Mouse (Mus musculus): ENCODE results near the gene Ttc32. TPM values are rescaled to one million over a fixed set of nuclear protein-coding genes. Genes with fewer than 3 reads are reported as not detected.

Ttc32 gene
- polyA plus RNA-seq, 1 experiment from 2014 or later: 13.3 TPM

DNA sequence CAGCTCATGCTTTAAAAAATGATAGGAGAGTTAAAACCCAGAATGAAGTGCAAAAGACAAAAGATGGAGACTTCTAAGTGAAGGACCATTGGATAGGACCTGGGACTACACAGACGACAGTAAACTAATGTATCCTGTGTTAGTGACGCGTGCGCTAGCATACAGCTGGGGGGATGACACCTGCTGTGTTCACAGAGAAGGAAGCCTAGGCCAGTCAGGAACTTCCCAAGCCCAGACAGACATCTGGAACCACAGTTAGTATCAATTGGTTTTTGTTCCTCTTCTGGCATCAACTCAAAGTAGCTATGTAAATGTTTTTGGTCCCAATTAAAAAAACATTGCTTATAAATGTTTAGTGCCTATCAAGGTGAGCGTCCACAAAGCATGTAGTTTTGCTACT is 10.4 kb downstream of the Ttc32 start:
- Histone ChIP-seq H3K27ac (ENCODE audit: low read length) (no peak overlapping the region), H3K4me3 (ENCODE audit: low read depth, low read length) (no peak overlapping the region), H3K36me3 (ENCODE audit: control insufficient read depth, insufficient read depth) (no peaks in the 10 kb centered on the region; the same call in 1 of the 2 replicates), H3K9ac (ENCODE audit: low read depth, low read length) (no peak overlapping the region), H3K27me3 (ENCODE audit: control insufficient read depth, insufficient read depth, low read depth, low read length) (no peaks in the 10 kb centered on the region), H3K4me2 (ENCODE audit: low read depth, low read length) (no peak overlapping the region), H3K4me1 (ENCODE audit: control insufficient read depth, low read depth, low read length) (no peaks in the 10 kb centered on the region), H3K9me3 (replicated peaks; ENCODE audit: control insufficient read depth, low read length) (no peaks in the 10 kb centered on the region)
- no peak for ATAC-seq (ENCODE audit: low read depth)
- 56% methylated on average over 5 of the region's 5 CpGs for WGBS (ENCODE audit: insufficient replicate concordance)

DNA sequence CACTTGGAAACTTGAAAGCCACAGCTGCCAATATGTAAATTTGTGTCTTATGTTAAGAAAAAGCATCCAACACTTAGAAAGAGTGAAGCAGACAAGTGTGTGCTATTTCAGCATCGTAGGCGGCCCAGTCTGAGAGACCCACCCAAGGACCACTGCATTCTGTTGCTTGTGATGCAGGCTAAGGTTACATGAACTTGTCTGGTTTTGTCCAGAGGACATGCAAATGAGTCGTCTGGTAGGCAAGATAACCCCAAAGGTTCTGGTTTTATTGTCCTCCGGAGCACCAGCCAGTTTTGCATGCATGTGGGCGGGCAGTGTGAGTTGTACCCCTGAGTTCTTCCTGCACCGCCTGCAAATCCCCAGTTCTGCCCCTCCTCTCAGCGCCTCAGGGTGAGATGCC is 10.9 kb downstream of the Ttc32 start:
- no peaks in the 10 kb centered on the region for H3K27me3 ChIP-seq (ENCODE audit: control insufficient read depth, insufficient read depth, low read depth, low read length)
- 56% methylated on average over 7 of the region's 7 CpGs for WGBS (ENCODE audit: insufficient replicate concordance)
- no peak overlapping the region for H3K4me3 ChIP-seq (ENCODE audit: low read depth, low read length)
- H3K36me3 ChIP-seq (ENCODE audit: control insufficient read depth, insufficient read depth): no peaks in the 10 kb centered on the region; the same call in 1 of the 2 replicates
- no peak for ATAC-seq (ENCODE audit: low read depth)
- H3K4me2 ChIP-seq (ENCODE audit: low read depth, low read length): no peak overlapping the region
- no peak overlapping the region for H3K9ac ChIP-seq (ENCODE audit: low read depth, low read length)
- no peaks in the 10 kb centered on the region for H3K9me3 ChIP-seq (replicated peaks; ENCODE audit: control insufficient read depth, low read length)
- H3K4me1 ChIP-seq (ENCODE audit: control insufficient read depth, low read depth, low read length): no peaks in the 10 kb centered on the region
- no peak overlapping the region for H3K27ac ChIP-seq (ENCODE audit: low read length)

DNA sequence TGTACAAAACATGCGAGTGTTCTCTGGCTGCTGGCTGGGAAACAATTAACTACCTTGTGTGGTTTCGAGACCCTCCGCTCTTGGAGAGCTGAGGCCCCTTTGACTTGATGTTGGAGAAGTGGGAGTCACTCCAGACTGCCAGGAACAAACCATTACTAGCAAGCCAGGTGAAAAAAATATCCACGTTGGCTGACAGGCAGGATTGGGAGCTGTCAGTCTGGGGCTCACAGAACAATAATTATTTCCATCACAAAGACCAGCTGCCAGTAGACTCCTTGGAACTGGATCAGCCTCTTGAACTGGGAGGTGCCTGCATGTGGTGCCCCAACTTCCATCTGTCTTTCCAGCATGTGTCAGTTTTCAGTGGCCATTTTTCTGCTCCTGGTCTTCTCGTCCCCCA is 12.5 kb downstream of the Ttc32 start:
- H3K27me3 ChIP-seq (ENCODE audit: control insufficient read depth, insufficient read depth, low read depth, low read length): no peaks in the 10 kb centered on the region
- no peak for ATAC-seq (ENCODE audit: low read depth)
- WGBS (ENCODE audit: insufficient replicate concordance): 73% methylated on average over 5 of the region's 5 CpGs

DNA sequence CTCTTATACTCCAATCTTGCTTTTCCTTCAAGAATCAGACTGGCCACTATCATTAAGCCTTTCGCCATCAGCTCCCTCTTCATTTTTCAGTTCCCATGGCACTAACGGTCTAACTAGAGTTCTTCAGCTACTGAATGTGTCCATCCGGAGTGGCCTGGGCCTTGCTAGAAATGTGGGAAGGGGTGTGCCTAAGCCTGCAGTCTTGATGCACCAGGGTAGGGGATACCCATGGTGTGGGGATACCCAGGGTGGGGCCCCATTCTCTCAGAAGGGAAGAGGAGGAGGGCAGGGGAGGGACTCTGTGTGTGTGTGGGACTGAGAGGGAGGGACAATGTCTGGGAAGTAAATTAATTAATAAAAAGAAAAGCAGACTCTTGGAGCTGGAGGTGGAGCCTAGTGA is 13.0 kb downstream of the Ttc32 start:
- no peak overlapping the region for H3K4me2 ChIP-seq (ENCODE audit: low read depth, low read length)
- no peak overlapping the region for H3K27ac ChIP-seq (ENCODE audit: low read length)
- no peaks in the 10 kb centered on the region for H3K4me1 ChIP-seq (ENCODE audit: control insufficient read depth, low read depth, low read length)
- 74% methylated on average over 3 of the region's 3 CpGs for WGBS (ENCODE audit: insufficient replicate concordance)
- ATAC-seq (ENCODE audit: low read depth): no peak
- no peaks in the 10 kb centered on the region for H3K9me3 ChIP-seq (replicated peaks; ENCODE audit: control insufficient read depth, low read length)
- H3K27me3 ChIP-seq (ENCODE audit: control insufficient read depth, insufficient read depth, low read depth, low read length): no peaks in the 10 kb centered on the region
- no peak overlapping the region for H3K9ac ChIP-seq (ENCODE audit: low read depth, low read length)
- no peaks in the 10 kb centered on the region; the same call in 1 of the 2 replicates for H3K36me3 ChIP-seq (ENCODE audit: control insufficient read depth, insufficient read depth)
- no peak overlapping the region for H3K4me3 ChIP-seq (ENCODE audit: low read depth, low read length)

More for the DNA sequence above, 12.5 kb downstream of the Ttc32 start:
- H3K9me3 ChIP-seq (replicated peaks; ENCODE audit: control insufficient read depth, low read length): no peaks in the 10 kb centered on the region
- no peaks in the 10 kb centered on the region; the same call in 1 of the 2 replicates for H3K36me3 ChIP-seq (ENCODE audit: control insufficient read depth, insufficient read depth)
- H3K4me2 ChIP-seq (ENCODE audit: low read depth, low read length): no peak overlapping the region
- H3K4me3 ChIP-seq (ENCODE audit: low read depth, low read length): no peak overlapping the region
- H3K9ac ChIP-seq (ENCODE audit: low read depth, low read length): no peak overlapping the region
- no peak overlapping the region for H3K27ac ChIP-seq (ENCODE audit: low read length)
- no peaks in the 10 kb centered on the region for H3K4me1 ChIP-seq (ENCODE audit: control insufficient read depth, low read depth, low read length)

DNA sequence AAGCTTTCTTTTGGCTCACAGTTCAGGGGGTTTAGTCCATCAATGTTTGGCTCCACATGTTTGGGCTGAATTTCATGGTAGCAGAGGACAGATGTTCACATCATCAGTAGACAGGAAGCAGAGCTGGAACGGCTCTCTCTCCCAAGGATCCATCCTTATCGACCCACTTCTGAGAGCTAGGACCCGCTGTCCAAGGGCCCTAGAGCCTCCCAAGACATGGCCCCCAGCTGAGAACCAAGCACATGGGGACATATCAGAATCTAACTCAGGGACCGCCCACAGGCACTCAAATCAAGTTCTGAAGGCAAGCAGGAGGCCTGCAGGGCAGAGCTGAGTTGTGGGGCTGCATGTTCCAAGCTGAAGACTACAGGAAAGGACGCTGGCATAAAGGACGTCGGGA is 14.9 kb downstream of the Ttc32 start:
- no peaks in the 10 kb centered on the region for H3K9me3 ChIP-seq (replicated peaks; ENCODE audit: control insufficient read depth, low read length)
- no peak overlapping the region for H3K9ac ChIP-seq (ENCODE audit: low read depth, low read length)
- no peak overlapping the region for H3K4me2 ChIP-seq (ENCODE audit: low read depth, low read length)
- no peaks in the 10 kb centered on the region for H3K27me3 ChIP-seq (ENCODE audit: control insufficient read depth, insufficient read depth, low read depth, low read length)
- no peak overlapping the region for H3K27ac ChIP-seq (ENCODE audit: low read length)
- no peaks in the 10 kb centered on the region for H3K4me1 ChIP-seq (ENCODE audit: control insufficient read depth, low read depth, low read length)
- no peak for ATAC-seq (ENCODE audit: low read depth)
- no peaks in the 10 kb centered on the region; the same call in 1 of the 2 replicates for H3K36me3 ChIP-seq (ENCODE audit: control insufficient read depth, insufficient read depth)
- WGBS (ENCODE audit: insufficient replicate concordance): 70% methylated on average over 7 of the region's 7 CpGs
- no peak overlapping the region for H3K4me3 ChIP-seq (ENCODE audit: low read depth, low read length)

DNA sequence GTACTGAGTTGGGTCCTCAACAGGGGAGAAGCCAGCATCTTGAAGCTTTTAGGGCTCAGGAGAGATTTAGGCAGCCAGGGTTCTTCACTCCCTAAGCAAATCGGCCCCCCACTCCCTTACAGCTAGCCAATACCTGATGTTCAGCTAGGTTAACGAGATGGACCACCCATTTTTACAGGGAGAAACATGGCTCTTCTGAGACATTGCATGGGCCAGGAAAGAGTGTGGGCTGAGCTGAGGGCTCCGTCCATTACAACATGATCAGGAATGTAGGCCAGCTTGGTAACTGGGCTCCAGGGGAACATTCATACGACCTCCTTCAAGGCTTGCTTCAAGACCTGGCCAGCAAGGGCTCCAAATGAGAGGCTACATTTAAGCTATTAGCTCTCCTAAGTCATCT is 16.9 kb downstream of the Ttc32 start:
- WGBS (ENCODE audit: insufficient replicate concordance): 48% methylated on average over 4 of the region's 4 CpGs
- no peak overlapping the region for H3K27ac ChIP-seq (ENCODE audit: low read length)
- no peak overlapping the region for H3K4me2 ChIP-seq (ENCODE audit: low read depth, low read length)
- H3K36me3 ChIP-seq (ENCODE audit: control insufficient read depth, insufficient read depth): no peaks in the 10 kb centered on the region; the same call in 1 of the 2 replicates
- H3K9ac ChIP-seq (ENCODE audit: low read depth, low read length): no peak overlapping the region
- H3K9me3 ChIP-seq (replicated peaks; ENCODE audit: control insufficient read depth, low read length): no peaks in the 10 kb centered on the region
- ATAC-seq (ENCODE audit: low read depth): no peak
- no peaks in the 10 kb centered on the region for H3K4me1 ChIP-seq (ENCODE audit: control insufficient read depth, low read depth, low read length)
- no peaks in the 10 kb centered on the region for H3K27me3 ChIP-seq (ENCODE audit: control insufficient read depth, insufficient read depth, low read depth, low read length)
- H3K4me3 ChIP-seq (ENCODE audit: low read depth, low read length): no peak overlapping the region

DNA sequence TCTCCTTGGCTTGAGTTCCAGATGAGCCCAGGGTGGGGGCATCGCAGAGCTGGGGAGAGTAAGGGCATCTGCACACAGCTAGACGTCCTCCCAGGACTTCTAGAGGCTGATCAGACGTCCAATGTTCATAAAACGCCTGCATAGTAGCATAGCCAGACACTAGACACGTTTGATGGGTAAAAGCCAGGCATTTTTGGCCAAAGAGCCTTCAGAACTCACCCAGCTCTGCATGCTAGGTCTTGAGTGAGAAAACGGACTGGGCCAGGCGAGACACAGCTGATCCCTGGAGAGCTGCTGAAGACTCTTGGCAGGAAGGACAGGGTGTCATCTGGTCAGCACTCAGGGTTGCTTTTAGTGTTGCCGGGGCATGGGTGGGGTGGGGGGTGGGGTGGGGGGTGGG is 18.3 kb downstream of the Ttc32 start:
- 50% methylated on average over 8 of the region's 8 CpGs for WGBS (ENCODE audit: insufficient replicate concordance)
- no peak overlapping the region for H3K27ac ChIP-seq (ENCODE audit: low read length)
- no peak overlapping the region for H3K9ac ChIP-seq (ENCODE audit: low read depth, low read length)
- no peak for ATAC-seq (ENCODE audit: low read depth)
- H3K27me3 ChIP-seq (ENCODE audit: control insufficient read depth, insufficient read depth, low read depth, low read length): no peaks in the 10 kb centered on the region
- no peak overlapping the region for H3K4me2 ChIP-seq (ENCODE audit: low read depth, low read length)
- no peak overlapping the region for H3K4me3 ChIP-seq (ENCODE audit: low read depth, low read length)
- no peaks in the 10 kb centered on the region for H3K36me3 ChIP-seq (ENCODE audit: control insufficient read depth, insufficient read depth)
- no peaks in the 10 kb centered on the region for H3K4me1 ChIP-seq (ENCODE audit: control insufficient read depth, low read depth, low read length)
- no peaks in the 10 kb centered on the region for H3K9me3 ChIP-seq (replicated peaks; ENCODE audit: control insufficient read depth, low read length)

DNA sequence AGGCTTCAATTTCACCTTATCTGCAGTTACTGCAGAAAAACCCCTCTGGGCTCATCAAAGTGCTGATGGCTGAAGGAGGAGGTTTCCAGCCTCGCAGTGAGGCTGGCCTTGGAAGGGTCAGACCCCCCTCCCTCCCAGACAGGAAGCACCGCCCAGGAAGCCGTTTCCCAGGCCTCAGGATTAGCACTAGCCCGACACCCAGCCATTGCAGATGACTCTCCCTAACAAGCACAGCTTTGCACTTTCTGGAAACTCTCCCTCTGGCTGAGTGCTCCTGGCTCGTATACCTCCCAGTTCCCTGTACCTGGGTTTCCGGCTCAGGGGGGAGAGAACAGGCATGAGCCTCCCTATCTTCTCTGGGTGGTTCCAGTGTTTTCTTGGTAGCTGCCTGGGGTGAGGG is 21.0 kb downstream of the Ttc32 start:
- H3K9me3 ChIP-seq (replicated peaks; ENCODE audit: control insufficient read depth, low read length): no peaks in the 10 kb centered on the region
- H3K27me3 ChIP-seq (ENCODE audit: control insufficient read depth, insufficient read depth, low read depth, low read length): no peaks in the 10 kb centered on the region
- no peaks in the 10 kb centered on the region for H3K36me3 ChIP-seq (ENCODE audit: control insufficient read depth, insufficient read depth)
- 15% methylated on average over 6 of the region's 6 CpGs for WGBS (ENCODE audit: insufficient replicate concordance)
- no peak overlapping the region for H3K4me2 ChIP-seq (ENCODE audit: low read depth, low read length)
- H3K9ac ChIP-seq (ENCODE audit: low read depth, low read length): no peak overlapping the region
- no peak overlapping the region for H3K27ac ChIP-seq (ENCODE audit: low read length)
- no peak overlapping the region for H3K4me3 ChIP-seq (ENCODE audit: low read depth, low read length)
- H3K4me1 ChIP-seq (ENCODE audit: control insufficient read depth, low read depth, low read length): no peaks in the 10 kb centered on the region
- no peak for ATAC-seq (ENCODE audit: low read depth)

DNA sequence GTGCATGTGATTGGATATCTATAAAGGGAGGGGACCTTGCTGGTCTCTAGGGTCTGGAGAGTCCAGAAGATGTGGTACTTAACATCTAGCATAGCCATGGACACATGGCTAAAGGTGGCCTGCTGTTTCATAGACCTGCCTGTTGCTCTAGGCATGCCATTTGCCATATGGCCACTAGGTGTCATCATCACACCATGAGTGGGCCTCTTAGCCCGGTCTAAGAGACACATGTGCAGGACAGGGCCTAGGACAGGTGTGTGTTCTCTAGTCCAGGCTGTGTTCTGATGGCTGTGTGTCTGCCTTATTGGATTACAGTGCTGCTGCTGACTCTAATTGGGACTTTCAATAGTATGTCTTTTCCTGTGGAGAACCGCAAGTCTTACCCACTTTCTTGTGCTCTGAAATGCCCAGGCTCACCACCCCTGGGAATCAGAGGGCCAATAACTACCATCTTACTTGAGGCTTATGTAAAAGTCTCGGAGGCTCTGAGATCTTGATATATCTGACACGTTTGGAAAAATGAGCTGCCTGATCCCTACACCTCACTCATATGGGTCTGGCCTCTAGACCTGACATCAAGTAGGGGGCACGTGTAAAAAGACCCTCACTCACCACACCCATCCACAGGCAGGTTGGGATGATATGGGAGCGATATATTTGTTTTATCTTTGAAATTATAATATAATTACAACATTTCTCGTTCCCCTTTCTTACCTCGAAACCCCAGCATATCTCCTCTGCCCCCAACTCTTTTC is 22.5 kb downstream of the Ttc32 start:
- Histone ChIP-seq H3K27me3 (ENCODE audit: control insufficient read depth, insufficient read depth, low read depth, low read length) (no peaks in the 10 kb centered on the region), H3K27ac (ENCODE audit: low read length) (no peak overlapping the region), H3K36me3 (ENCODE audit: control insufficient read depth, insufficient read depth) (no peaks in the 10 kb centered on the region), H3K9me3 (replicated peaks; ENCODE audit: control insufficient read depth, low read length) (no peaks in the 10 kb centered on the region), H3K4me1 (ENCODE audit: control insufficient read depth, low read depth, low read length) (no peaks in the 10 kb centered on the region), H3K4me3 (ENCODE audit: low read depth, low read length) (no peak overlapping the region), H3K9ac (ENCODE audit: low read depth, low read length) (no peak overlapping the region), H3K4me2 (ENCODE audit: low read depth, low read length) (no peak overlapping the region)
- ATAC-seq (ENCODE audit: low read depth): peak; percentile 32; the same call in 1 of the 2 replicates
- 46% methylated on average over 8 of the region's 8 CpGs for WGBS (ENCODE audit: insufficient replicate concordance)
